Mouse (Mus musculus) MEL (cell line): ENCODE measurements at regions not wholly inside any gene's neighbourhood (a gene's known extent, or its start where the extent isn't known, plus 50 kb on each side); places are given as distances from the start of the nearest gene placed in this dataset.

Experiments
- DNase-seq: peaks from one replicate; pipeline ENCODE4 v3.0.0; 2011; ENCODE audit warnings: low read depth, low spot score
- H3K27ac ChIP-seq: 2 replicates; pipeline ENCODE4 v1.5.1; 2012; ENCODE audit warnings: low read depth, mild to moderate bottlenecking, control low read depth, low read length, moderate library complexity; ENCODE audit not compliant: control insufficient read depth
- H3K27me3 ChIP-seq, 2 experiments: fragments of 150-350 bp in 1 of 2; sonication (generic) in 1 of 2; 2 replicates each; pipeline ENCODE4 v1.6.1; 2012; ENCODE audit warnings: low read length in 2 of 2, mild to moderate bottlenecking in 2 of 2, improper control_type of control experiment in 1 of 2, moderate library complexity in 1 of 2; ENCODE audit not compliant: insufficient read depth in 2 of 2, control insufficient read depth in 1 of 2
- H3K36me3 ChIP-seq, 2 experiments: 2 replicates each; pipeline ENCODE4 v1.6.1; 2012 to 2014; ENCODE audit warnings: low read length in 2 of 2, improper control_type of control experiment in 1 of 2, inconsistent platforms in 1 of 2, mild to moderate bottlenecking in 1 of 2; ENCODE audit not compliant: insufficient read depth in 2 of 2, control insufficient read depth in 1 of 2
- H3K4me1 ChIP-seq, 2 experiments: fragments of 150-350 bp in 1 of 2; sonication (generic) in 1 of 2; 2 replicates each; pipeline ENCODE4 v1.6.1; 2012; ENCODE audit warnings: low read length in 2 of 2, improper control_type of control experiment in 1 of 2, mild to moderate bottlenecking in 1 of 2; ENCODE audit not compliant: insufficient read depth in 2 of 2, control insufficient read depth in 1 of 2
- H3K4me3 ChIP-seq, 2 experiments: fragments of 150-350 bp in 1 of 2; sonication (generic) in 1 of 2; 2 replicates each; pipeline ENCODE4 v1.5.1; 2012; ENCODE audit warnings: low read depth in 2 of 2, low read length in 2 of 2, mild to moderate bottlenecking in 2 of 2, moderate library complexity in 2 of 2, control low read depth in 1 of 2, improper control_type of control experiment in 1 of 2; ENCODE audit not compliant: control insufficient read depth in 1 of 2, insufficient read depth in 1 of 2
- H3K79me2 ChIP-seq: 2 replicates; pipeline ENCODE4 v1.6.1; 2012; ENCODE audit warnings: mild to moderate bottlenecking, low read length, moderate library complexity; ENCODE audit not compliant: control insufficient read depth, poor library complexity, insufficient read depth
- H3K9ac ChIP-seq: 2 replicates; pipeline ENCODE4 v1.6.1; 2012; ENCODE audit warnings: low read depth, mild to moderate bottlenecking, control low read depth, low read length, moderate library complexity; ENCODE audit not compliant: control insufficient read depth, poor library complexity, severe bottlenecking
- H3K9me3 ChIP-seq: fragments of 150-350 bp; sonication (generic); replicated peaks from 2 replicates; pipeline ENCODE4 v1.6.1; 2012; ENCODE audit warnings: mild to moderate bottlenecking, low read length, improper control_type of control experiment, moderate library complexity; ENCODE audit not compliant: insufficient read depth
- BHLHE40 ChIP-seq: IDR thresholded peaks from 2 replicates; pipeline ENCODE4 v1.6.1; 2012; ENCODE audit warnings: low read depth, mild to moderate bottlenecking, inconsistent platforms, low read length, improper control_type of control experiment, borderline replicate concordance
- CHD1 ChIP-seq: IDR thresholded peaks from 2 replicates; pipeline ENCODE4 v1.6.1; 2012; ENCODE audit warnings: low read depth, mild to moderate bottlenecking, inconsistent platforms, low read length, improper control_type of control experiment
- CHD2 ChIP-seq: IDR thresholded peaks from 2 replicates; pipeline ENCODE4 v1.6.1; 2011; ENCODE audit warnings: low read length, improper control_type of control experiment
- CTCF ChIP-seq, 3 experiments: IDR thresholded peaks in 2 of 3; conservative IDR thresholded peaks in 1 of 3; 2 replicates each; pipeline ENCODE4 v1.5.1; 2011 to 2012; ENCODE audit warnings: low read length in 3 of 3, low read depth in 2 of 3, mild to moderate bottlenecking in 2 of 3, improper control_type of control experiment in 1 of 3, inconsistent platforms in 1 of 3, mixed read lengths in 1 of 3, moderate library complexity in 1 of 3; ENCODE audit not compliant: control insufficient read depth in 1 of 3, insufficient read depth in 1 of 3, poor library complexity in 1 of 3, severe bottlenecking in 1 of 3
- E2F4 ChIP-seq: IDR thresholded peaks from 2 replicates; pipeline ENCODE4 v1.6.1; 2011; ENCODE audit warnings: low read depth, low read length, improper control_type of control experiment, borderline replicate concordance
- ELF1 ChIP-seq: IDR thresholded peaks from 2 replicates; pipeline ENCODE4 v1.6.1; 2014; ENCODE audit warnings: low read depth, mild to moderate bottlenecking, inconsistent platforms, low read length, improper control_type of control experiment, moderate library complexity
- EP300 ChIP-seq, 2 experiments: IDR thresholded peaks; 2 replicates each; pipeline ENCODE4 v1.6.1; 2011; ENCODE audit warnings: improper control_type of control experiment in 2 of 2, low read length in 2 of 2, low read depth in 1 of 2, mild to moderate bottlenecking in 1 of 2
- GABPA ChIP-seq: IDR thresholded peaks from 2 replicates; pipeline ENCODE4 v1.6.1; 2012; ENCODE audit warnings: low read depth, mild to moderate bottlenecking, inconsistent platforms, low read length, improper control_type of control experiment, moderate library complexity
- GATA1 ChIP-seq: IDR thresholded peaks from 2 replicates; pipeline ENCODE4 v1.6.1; 2011; ENCODE audit warnings: low read depth, low read length, improper control_type of control experiment
- MAFK ChIP-seq: IDR thresholded peaks from 2 replicates; pipeline ENCODE4 v1.6.1; 2011; ENCODE audit warnings: low read depth, mild to moderate bottlenecking, low read length, improper control_type of control experiment, borderline replicate concordance
- MAZ ChIP-seq: IDR thresholded peaks from 2 replicates; pipeline ENCODE4 v1.6.1; 2012; ENCODE audit warnings: low read depth, mild to moderate bottlenecking, inconsistent platforms, low read length, improper control_type of control experiment
- MEF2A ChIP-seq: IDR thresholded peaks from 2 replicates; pipeline ENCODE4 v1.6.1; 2014; ENCODE audit warnings: low read depth, mild to moderate bottlenecking, inconsistent platforms, low read length, improper control_type of control experiment; ENCODE audit not compliant: poor library complexity, insufficient replicate concordance, severe bottlenecking; ENCODE audit errors: extremely low read depth
- MXI1 ChIP-seq: IDR thresholded peaks from 2 replicates; pipeline ENCODE4 v1.6.1; 2011; ENCODE audit warnings: mild to moderate bottlenecking, low read depth, low read length, improper control_type of control experiment
- MYC ChIP-seq: IDR thresholded peaks from 2 replicates; pipeline ENCODE4 v1.6.1; 2011; ENCODE audit warnings: low read depth, mild to moderate bottlenecking, low read length, improper control_type of control experiment, moderate library complexity
- NELFE ChIP-seq: IDR thresholded peaks from 2 replicates; pipeline ENCODE4 v1.6.1; 2011; ENCODE audit warnings: low read depth, low read length, improper control_type of control experiment
- NRF1 ChIP-seq: IDR thresholded peaks from 2 replicates; pipeline ENCODE4 v1.6.1; 2014; ENCODE audit warnings: low read depth, mild to moderate bottlenecking, inconsistent platforms, low read length, improper control_type of control experiment, moderate library complexity; ENCODE audit not compliant: poor library complexity, insufficient read depth, severe bottlenecking
- POLR2A ChIP-seq, 2 experiments: IDR thresholded peaks; 2 replicates each; pipeline ENCODE4 v1.6.1; 2011 to 2012; ENCODE audit warnings: low read length in 2 of 2, mild to moderate bottlenecking in 2 of 2, control low read depth in 1 of 2, improper control_type of control experiment in 1 of 2, low read depth in 1 of 2, moderate library complexity in 1 of 2; ENCODE audit not compliant: control insufficient read depth in 1 of 2, insufficient read depth in 1 of 2, poor library complexity in 1 of 2
- POLR2AphosphoS2 ChIP-seq: IDR thresholded peaks from 2 replicates; pipeline ENCODE4 v1.6.1; 2011; ENCODE audit warnings: low read length, improper control_type of control experiment
- POLR2AphosphoS5 ChIP-seq: IDR thresholded peaks from 2 replicates; pipeline ENCODE4 v1.6.1; 2012; ENCODE audit warnings: low read depth, borderline replicate concordance, mild to moderate bottlenecking, inconsistent platforms, low read length, moderate library complexity, mixed read lengths
- SIN3A ChIP-seq: IDR thresholded peaks from 2 replicates; pipeline ENCODE4 v1.6.1; 2012; ENCODE audit warnings: low read length, improper control_type of control experiment, inconsistent platforms
- SMC3 ChIP-seq: IDR thresholded peaks from 2 replicates; pipeline ENCODE4 v1.6.1; 2011; ENCODE audit warnings: low read depth, low read length, improper control_type of control experiment
- USF2 ChIP-seq, 2 experiments: IDR thresholded peaks; 2 replicates each; pipeline ENCODE4 v1.6.1; 2011 to 2012; ENCODE audit warnings: improper control_type of control experiment in 2 of 2, low read length in 2 of 2, borderline replicate concordance in 1 of 2, inconsistent platforms in 1 of 2, low read depth in 1 of 2, mild to moderate bottlenecking in 1 of 2; ENCODE audit not compliant: insufficient read depth in 1 of 2
- ZC3H11A ChIP-seq: IDR thresholded peaks from 2 replicates; pipeline ENCODE4 v1.6.1; 2012; ENCODE audit warnings: low read depth, mild to moderate bottlenecking, inconsistent platforms, low read length, improper control_type of control experiment
- ZKSCAN1 ChIP-seq: IDR thresholded peaks from 2 replicates; pipeline ENCODE4 v1.6.1; 2012; ENCODE audit warnings: low read depth, mild to moderate bottlenecking, inconsistent platforms, low read length, improper control_type of control experiment, moderate library complexity
- ZNF384 ChIP-seq: IDR thresholded peaks from 2 replicates; pipeline ENCODE4 v1.6.1; 2012; ENCODE audit warnings: low read depth, mild to moderate bottlenecking, inconsistent platforms, low read length, improper control_type of control experiment

- Histone ChIP-seq H3K27ac (no peak overlapping the region), H3K9ac (no peak overlapping the region), H3K79me2 (no peaks in the 10 kb centered on the region), H3K4me1 (no peaks in the 10 kb centered on the region), H3K36me3 (no peaks in the 10 kb centered on the region), H3K4me3 (no peak overlapping the region), H3K27me3 (no peaks in the 10 kb centered on the region), H3K9me3 (no peaks in the 10 kb centered on the region)
- TF ChIP-seq MYC (no peak), SMC3 (no peak), E2F4 (no peak), POLR2AphosphoS2 (no peak), POLR2AphosphoS5 (no peak), ZNF384 (no peak), GATA1 (no peak), MAZ (no peak), BHLHE40 (no peak), MXI1 (no peak), NELFE (no peak), MAFK (no peak)
- DNase-seq: no peak
These were observed 129.3 kb downstream of the Olfm4 start for GRCm38 (mm10) chr14:80113115-80113687.

DNA sequence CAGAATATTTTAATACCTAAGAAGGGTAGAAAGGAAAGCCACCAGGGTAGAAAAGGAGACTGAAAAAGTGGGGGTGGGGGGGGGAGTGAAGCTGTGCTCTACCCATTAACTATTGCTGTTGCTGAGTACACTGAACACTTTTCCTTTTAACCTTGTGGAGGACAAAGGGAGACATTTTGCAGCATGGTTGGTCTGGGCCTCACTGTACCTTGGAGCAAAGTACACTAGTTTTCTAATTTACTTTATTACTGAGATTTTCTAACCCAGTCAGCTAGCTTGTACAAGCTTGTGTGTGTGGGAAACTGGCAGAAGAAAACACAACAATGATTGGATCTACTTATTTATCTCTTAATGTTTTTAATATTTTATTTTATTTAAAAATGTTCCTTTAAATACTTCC is 130.4 kb downstream of the Olfm4 start:
- H3K9me3 ChIP-seq: no peaks in the 10 kb centered on the region
- no peak overlapping the region for H3K4me3 ChIP-seq
- H3K4me1 ChIP-seq: no peaks in the 10 kb centered on the region
- H3K79me2 ChIP-seq: no peaks in the 10 kb centered on the region
- no peaks in the 10 kb centered on the region for H3K36me3 ChIP-seq
- DNase-seq: no peak
- no peak overlapping the region for H3K27ac ChIP-seq
- TF ChIP-seq GABPA (no peak), GATA1 (no peak), SMC3 (no peak), NRF1 (no peak), ZC3H11A (no peak), POLR2AphosphoS2 (no peak), ZKSCAN1 (no peak), POLR2A (IDR thresholded peaks at IDR 0.05; ENCODE audit: control insufficient read depth in 1 of 2, insufficient read depth in 1 of 2, low read depth in 1 of 2, low read length in 2 of 2, poor library complexity in 1 of 2) (no peak), CHD2 (no peak), SIN3A (no peak), MEF2A (no peak), CHD1 (no peak), EP300 (IDR thresholded peaks at IDR 0.05; ENCODE audit: low read depth in 1 of 2, low read length in 2 of 2) (no peak), CTCF (IDR thresholded peaks at IDR 0.05 in 2 of 3, conservative IDR thresholded peaks at IDR 0.05 in 1 of 3; ENCODE audit: control insufficient read depth in 1 of 3, insufficient read depth in 1 of 3, low read depth in 2 of 3, low read length in 3 of 3, poor library complexity in 1 of 3, severe bottlenecking in 1 of 3) (no peak), ZNF384 (no peak), USF2 (IDR thresholded peaks at IDR 0.05; ENCODE audit: borderline replicate concordance in 1 of 2, insufficient read depth in 1 of 2, low read depth in 1 of 2, low read length in 2 of 2) (no peak), ELF1 (no peak)
- TF ChIP-seq, all 39 proteins: peak for 0
- Histone ChIP-seq H3K27me3 (no peaks in the 10 kb centered on the region), H3K9ac (no peak overlapping the region)
